Mouse (Mus musculus) thymus, adult 2 months (tissue): ENCODE measurements around the gene Tm9sf3. TPM values are rescaled to one million over a fixed set of nuclear protein-coding genes. Genes with fewer than 3 reads are reported as not detected.

ENCODE experiments used
- DNase-seq: peaks from one replicate; pipeline ENCODE4 v3.0.0; 2021
- H3K27ac ChIP-seq: fragments of 200-500 bp; 2 replicates; pipeline ENCODE4 v1.5.1; 2012; ENCODE audit warnings: low read length, control low read depth; ENCODE audit not compliant: control insufficient read depth, insufficient read depth
- H3K27me3 ChIP-seq: fragments of 200-500 bp; 2 replicates; pipeline ENCODE4 v1.6.1; 2012; ENCODE audit warnings: mild to moderate bottlenecking, low read length, moderate library complexity, mixed read lengths; ENCODE audit not compliant: control insufficient read depth, insufficient read depth
- H3K36me3 ChIP-seq: fragments of 200-500 bp; 2 replicates; pipeline ENCODE4 v1.6.1; 2012; ENCODE audit warnings: mild to moderate bottlenecking, low read length, moderate library complexity; ENCODE audit not compliant: control insufficient read depth, insufficient read depth
- H3K4me1 ChIP-seq: fragments of 200-500 bp; replicated peaks from 2 replicates; pipeline ENCODE4 v1.6.1; 2012; ENCODE audit warnings: low read length; ENCODE audit not compliant: control insufficient read depth, insufficient read depth
- H3K4me3 ChIP-seq: fragments of 200-500 bp; 2 replicates; pipeline ENCODE4 v1.5.1; 2012; ENCODE audit warnings: mild to moderate bottlenecking, low read length, control low read depth, moderate library complexity; ENCODE audit not compliant: control insufficient read depth, insufficient read depth
- CTCF ChIP-seq: fragments of 200-500 bp; IDR thresholded peaks from 2 replicates; pipeline ENCODE4 v1.5.1; 2012; ENCODE audit warnings: mild to moderate bottlenecking, control low read depth, low read length, moderate library complexity, borderline replicate concordance; ENCODE audit not compliant: control insufficient read depth, poor library complexity, insufficient read depth; ENCODE audit errors: extremely low read depth
- POLR2A ChIP-seq: fragments of 200-500 bp; IDR thresholded peaks from 2 replicates; pipeline ENCODE4 v1.6.1; 2012; ENCODE audit warnings: mild to moderate bottlenecking, low read length, control low read depth, moderate library complexity; ENCODE audit not compliant: control insufficient read depth, poor library complexity, insufficient read depth; ENCODE audit errors: extremely low read depth
- WGBS: fragments of 180-500 bp; shearing (Covaris S2); methylation state at CpG from one replicate; pipeline ENCODE4 v1.1.7; 2018; 5-methylcytosine and 5-hydroxymethylcytosine counted together
- polyA plus RNA-seq: library from polyadenylated mRNA; depleted of rRNA; stranded (reverse); fragments of >200 nt; gene quantifications from 2 replicates; pipeline ENCODE4 v1.2.3, GENCODE M21; 2012; rRNA removed

The Tm9sf3 gene
- polyA plus RNA-seq, 1 experiment: 59.7 TPM

DNA sequence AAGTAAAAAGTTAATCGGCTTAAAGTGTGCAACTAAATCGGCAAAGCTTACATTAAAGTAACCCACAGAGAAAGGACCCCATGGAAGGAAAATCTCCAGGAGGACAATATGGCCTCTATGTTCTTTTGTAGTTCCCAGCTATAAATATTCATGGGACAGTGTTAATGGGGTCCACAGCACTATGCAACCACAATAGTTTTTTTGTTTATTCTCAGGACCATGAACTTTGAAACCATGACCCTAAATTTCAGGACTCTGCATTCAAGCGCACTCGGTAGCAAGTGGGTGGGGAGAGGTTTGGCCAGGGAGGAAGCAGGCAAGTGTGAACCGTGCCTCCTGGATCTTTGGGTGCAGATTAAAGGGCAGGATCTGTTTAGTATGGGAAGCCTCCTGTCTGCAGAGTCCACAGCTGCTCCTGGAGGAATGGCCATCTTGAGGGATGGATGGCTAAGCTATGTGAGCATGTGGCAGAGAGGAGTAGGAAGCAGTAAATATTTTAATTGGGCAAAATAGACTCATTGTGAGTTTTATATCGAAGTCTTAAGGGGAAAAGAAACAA, 72.8 kb downstream of the Tm9sf3 start:
- TF ChIP-seq CTCF: no peak
- no peak for TF ChIP-seq POLR2A
- Histone ChIP-seq H3K4me3 (no peak overlapping the region), H3K27ac (no peak overlapping the region), H3K4me1 (no peaks in the 10 kb centered on the region), H3K36me3 (no peaks in the 10 kb centered on the region), H3K27me3 (no peaks in the 10 kb centered on the region)
- 81% methylated on average over 6 of the region's 6 CpGs for WGBS
- no peak for DNase-seq

DNA sequence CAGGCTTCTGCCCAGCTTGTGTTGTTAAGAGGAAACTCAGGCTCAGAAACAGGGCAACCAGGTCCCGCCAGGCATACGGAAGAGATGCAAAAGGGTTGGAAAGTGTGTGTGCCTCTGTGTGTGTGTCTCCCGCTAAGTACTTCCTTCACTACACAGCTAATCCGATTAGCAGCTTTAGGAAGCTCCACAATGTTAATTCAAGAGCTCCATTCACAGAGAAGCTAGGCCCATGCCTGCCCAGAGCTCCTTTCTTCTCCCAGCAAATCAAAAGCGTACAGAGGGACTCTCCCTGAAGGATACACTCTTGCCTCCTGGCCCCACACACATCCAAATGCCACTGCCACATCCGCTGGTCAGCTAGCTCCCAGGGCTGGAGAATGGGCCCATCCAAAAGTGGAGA, 86.5 kb downstream of the Tm9sf3 start:
- Histone ChIP-seq H3K27ac (no peak overlapping the region), H3K27me3 (no peaks in the 10 kb centered on the region), H3K4me1 (no peaks in the 10 kb centered on the region), H3K4me3 (no peak overlapping the region), H3K36me3 (no peaks in the 10 kb centered on the region)
- no peak for DNase-seq
- 53% methylated on average over 6 of the region's 6 CpGs for whole genome bisulfite sequencing
- TF ChIP-seq POLR2A (no peak), CTCF (no peak)

- WGBS: 17% methylated on average over 2 of the region's 2 CpGs
- Histone ChIP-seq H3K4me1 (no peaks in the 10 kb centered on the region), H3K27ac (no peak overlapping the region), H3K27me3 (no peaks in the 10 kb centered on the region), H3K4me3 (no peak overlapping the region), H3K36me3 (no peaks in the 10 kb centered on the region)
- DNase-seq: no peak
- TF ChIP-seq CTCF (no peak), POLR2A (no peak)
Observed at GRCm38 (mm10) chr19:41176881-41177280, 86.9 kb downstream of the Tm9sf3 start.

GRCm38 (mm10) chr19:41165914-41166235, 97.9 kb downstream of the Tm9sf3 start:
- Histone ChIP-seq H3K36me3 (no peaks in the 10 kb centered on the region), H3K27ac (no peak overlapping the region), H3K27me3 (no peaks in the 10 kb centered on the region), H3K4me3 (no peak overlapping the region), H3K4me1 (no peaks in the 10 kb centered on the region)
- DNase-seq: no peak
- 90% methylated on average over 5 of the region's 5 CpGs for WGBS
- TF ChIP-seq CTCF (no peak), POLR2A (no peak)

DNA sequence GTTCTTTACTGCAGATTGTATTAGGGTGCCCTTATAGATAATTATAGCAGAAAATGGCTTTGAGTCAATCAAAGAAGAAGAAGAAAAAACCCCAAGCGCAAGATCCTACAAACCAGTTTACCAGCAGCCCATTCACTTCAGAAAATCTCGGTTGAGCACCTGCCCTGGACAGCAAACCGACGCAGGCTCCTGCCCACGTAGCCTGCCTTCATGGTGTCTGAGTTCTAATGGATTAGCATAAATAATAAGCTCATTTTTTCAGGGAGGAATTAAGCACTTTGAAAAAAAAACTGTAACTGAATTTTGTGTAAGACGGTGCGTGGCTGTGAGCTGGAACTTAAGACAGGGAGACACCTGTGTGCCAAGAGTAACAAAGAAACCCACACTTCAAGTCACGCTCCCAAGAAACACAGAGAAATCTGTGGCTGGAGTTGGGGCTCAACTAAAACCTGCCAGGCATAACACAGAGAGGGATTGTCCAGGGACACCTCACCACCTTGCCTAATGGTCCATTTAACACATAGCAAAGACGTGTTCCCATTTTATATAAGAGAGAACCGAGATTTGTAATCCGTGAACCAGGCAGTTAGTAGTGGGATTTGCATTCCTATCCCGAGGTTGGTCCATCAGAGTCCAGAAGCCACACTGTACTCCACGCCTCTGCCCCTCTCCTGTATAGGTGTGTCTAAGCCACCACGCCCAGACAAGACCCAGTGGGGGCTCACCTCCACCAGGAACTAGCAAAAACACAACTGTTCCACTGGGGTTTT, 98.5 kb downstream of the Tm9sf3 start:
- DNase-seq: no peak
- H3K27ac ChIP-seq: no peak overlapping the region
- H3K36me3 ChIP-seq: no peaks in the 10 kb centered on the region
- TF ChIP-seq CTCF (no peak), POLR2A (no peak)
- H3K4me1 ChIP-seq: no peaks in the 10 kb centered on the region
- H3K27me3 ChIP-seq: no peaks in the 10 kb centered on the region
- no peak overlapping the region for H3K4me3 ChIP-seq
- WGBS: 86% methylated on average over 14 of the region's 14 CpGs

DNA sequence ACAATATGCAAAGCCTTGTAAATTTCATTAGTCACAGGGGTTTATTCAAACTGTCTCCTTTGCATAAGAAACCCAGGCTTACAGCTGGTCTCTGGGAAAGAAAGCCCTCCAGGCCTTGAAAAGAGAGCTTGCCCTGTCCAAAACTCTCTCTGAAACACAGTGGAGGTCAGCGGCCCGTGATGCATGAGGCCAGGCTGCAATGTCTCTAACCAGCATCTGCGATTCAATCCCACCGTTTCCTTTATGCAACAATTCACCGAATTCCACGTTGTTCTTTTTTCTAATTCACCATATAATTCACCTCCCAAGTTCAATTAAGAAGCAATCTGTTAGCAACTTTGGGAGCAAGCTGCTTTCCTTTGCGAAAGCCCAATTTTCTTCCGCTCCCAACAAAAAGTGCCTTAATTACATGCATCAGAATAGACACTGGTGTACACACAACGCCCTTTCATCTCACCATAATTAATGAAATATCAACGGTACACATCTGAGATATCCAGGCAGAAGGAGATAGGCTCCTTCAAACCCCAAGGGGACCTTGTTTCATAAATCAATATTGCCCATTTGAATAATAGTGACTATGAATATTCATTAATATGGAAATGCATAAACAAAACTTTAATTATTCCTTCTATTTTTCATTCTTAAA, 99.2 kb downstream of the Tm9sf3 start:
- Histone ChIP-seq H3K27me3 (no peaks in the 10 kb centered on the region), H3K4me3 (no peak overlapping the region), H3K4me1 (no peaks in the 10 kb centered on the region), H3K27ac (no peak overlapping the region), H3K36me3 (no peaks in the 10 kb centered on the region)
- no peak for TF ChIP-seq POLR2A
- no peak for TF ChIP-seq CTCF
- WGBS: 84% methylated on average over 10 of the region's 10 CpGs
- DNase-seq: no peak

Other genes with a start within 250 kb of the Tm9sf3 start
- gene Dntt, start 234.7 kb downstream of the Tm9sf3 start, polyA plus RNA-seq: 401 and 406 TPM in 2 replicates
- 0.13 TPM in 1 of 2 replicates, not detected in the other for gene Opalin, start 186.9 kb downstream of the Tm9sf3 start, polyA plus RNA-seq
- gene Tll2, start 57.2 kb downstream of the Tm9sf3 start, polyA plus RNA-seq: 0.05 and 0.09 TPM in 2 replicates
- gene Pik3ap1, start 121.1 kb upstream of the Tm9sf3 start, polyA plus RNA-seq: 10.0 and 10.3 TPM in 2 replicates
- 4.8 and 5.0 TPM in 2 replicates for gene Lcor, start 218.6 kb upstream of the Tm9sf3 start, polyA plus RNA-seq